Mouse (Mus musculus) limb, embryonic 14.5 days (tissue): Measurements from ENCODE around the gene Cyren. TPM values are rescaled to one million over a fixed set of nuclear protein-coding genes. Genes with fewer than 3 reads are reported as not detected.

ENCODE experiments used
- ATAC-seq: fragments of 200-750 bp; cut with Nextera tagmentation; 2 replicates; pipeline ENCODE4 v1.8.0; 2017; ENCODE audit warnings: low read depth, moderate number of reproducible peaks, moderate TSS enrichment; ENCODE audit not compliant: low FRiP score
- DNase-seq: peaks from one replicate; pipeline ENCODE4 v3.0.0-alpha.2; 2015; ENCODE audit warnings: low spot score
- H3K27ac ChIP-seq: fragments of 300-500 bp; sonication (generic); replicated peaks from 2 replicates; pipeline ENCODE4 v1.5.1; 2014; ENCODE audit warnings: low read depth, mild to moderate bottlenecking, low read length, moderate library complexity, mixed read lengths
- H3K27me3 ChIP-seq: fragments of 300-500 bp; sonication (generic); 2 replicates; pipeline ENCODE4 v1.6.1; 2014; ENCODE audit warnings: low read length, mixed read lengths; ENCODE audit not compliant: control insufficient read depth, insufficient read depth
- H3K36me3 ChIP-seq: fragments of 300-500 bp; sonication (generic); 2 replicates; pipeline ENCODE4 v1.6.1; 2014; ENCODE audit warnings: mild to moderate bottlenecking, low read length, moderate library complexity, mixed read lengths; ENCODE audit not compliant: control insufficient read depth, insufficient read depth
- H3K4me1 ChIP-seq: fragments of 300-500 bp; sonication (generic); 2 replicates; pipeline ENCODE4 v1.6.1; 2014; ENCODE audit warnings: antibody characterized with exemption, low read length, mixed read lengths; ENCODE audit not compliant: control insufficient read depth, insufficient read depth
- H3K4me2 ChIP-seq: fragments of 300-500 bp; sonication (generic); replicated peaks from 2 replicates; pipeline ENCODE4 v1.6.1; 2014; ENCODE audit warnings: low read depth, mild to moderate bottlenecking, low read length, moderate library complexity; ENCODE audit not compliant: severe bottlenecking
- H3K4me3 ChIP-seq: fragments of 300-500 bp; sonication (generic); replicated peaks from 2 replicates; pipeline ENCODE4 v1.5.1; 2014; ENCODE audit warnings: low read length
- H3K9ac ChIP-seq: fragments of 300-500 bp; sonication (generic); 2 replicates; pipeline ENCODE4 v1.6.1; 2014; ENCODE audit warnings: mild to moderate bottlenecking, low read depth, low read length, moderate library complexity; ENCODE audit not compliant: severe bottlenecking
- H3K9me3 ChIP-seq: fragments of 300-500 bp; sonication (generic); 2 replicates; pipeline ENCODE4 v1.6.1; 2016; ENCODE audit warnings: low read length; ENCODE audit not compliant: control insufficient read depth
- POLR2A ChIP-seq: fragments of 200-500 bp; IDR thresholded peaks from 2 replicates; pipeline ENCODE4 v1.8.0; 2012; ENCODE audit warnings: inconsistent platforms, mild to moderate bottlenecking, moderate library complexity, borderline replicate concordance; ENCODE audit not compliant: insufficient read depth, insufficient read length; ENCODE audit errors: extremely low read depth
- WGBS: fragments of 180-500 bp; shearing (Covaris S2); extraction: QIAGEN DNeasy Blood & Tissue Kit; methylation state at CpG from one replicate; pipeline ENCODE4 v1.1.7; 2014; 5-methylcytosine and 5-hydroxymethylcytosine counted together
- polyA plus RNA-seq, 2 experiments: library from polyadenylated mRNA; depleted of rRNA in 1 of 2; stranded (reverse) in 1 of 2; unstranded in 1 of 2; fragments of >200 nt; fragmentation: Nextera tagmentation in 1 of 2; extraction: Ambion mirVana in 1 of 2; gene quantifications; 2 replicates each; pipeline versions ENCODE4 v1.2.1 to v1.2.3; 2012 to 2014

The Cyren gene
- polyA plus RNA-seq, 2 experiments, result 12.4 to 24.2 TPM

- ATAC-seq, result no peak
- no peak overlapping the region for H3K27ac ChIP-seq
Observed at GRCm38 (mm10) chr6:34909631-34910345, 31.9 kb upstream of the Cyren start.

GRCm38 (mm10) chr6:34907696-34908260 is 29.9 kb upstream of the Cyren start:
- Histone ChIP-seq H3K9me3 (no peaks in the 10 kb centered on the region), H3K27ac (no peak overlapping the region), H3K9ac (no peak overlapping the region), H3K36me3 (peaks cover 47% of the 10 kb centered on the region), H3K4me3 (no peak overlapping the region), H3K27me3 (no peaks in the 10 kb centered on the region), H3K4me2 (no peak overlapping the region), H3K4me1 (peaks cover 5% of the 10 kb centered on the region)
- ATAC-seq (no peak), DNase-seq (no peak)
- TF ChIP-seq POLR2A, result no peak
- WGBS, result 87% methylated on average over 18 of the region's 18 CpGs

More at GRCm38 (mm10) chr6:34909631-34910345, 31.9 kb upstream of the Cyren start:
- H3K27me3 ChIP-seq, result no peaks in the 10 kb centered on the region
- 46% methylated on average over 8 of the region's 8 CpGs for WGBS
- no peak for DNase-seq
- H3K9me3 ChIP-seq, result no peaks in the 10 kb centered on the region
- peaks cover 32% of the 10 kb centered on the region for H3K36me3 ChIP-seq
- no peak for TF ChIP-seq POLR2A
- peak overlapping the region; percentile 74 for H3K4me3 ChIP-seq
- H3K9ac ChIP-seq, result peak overlapping the region; percentile 66
- peaks cover 5% of the 10 kb centered on the region for H3K4me1 ChIP-seq
- H3K4me2 ChIP-seq, result peak overlapping the region; percentile 67

GRCm38 (mm10) chr6:34907121-34907614 is 29.3 kb upstream of the Cyren start:
- Histone ChIP-seq H3K9ac (no peak overlapping the region), H3K4me1 (peaks cover 5% of the 10 kb centered on the region), H3K36me3 (peaks cover 52% of the 10 kb centered on the region), H3K27me3 (no peaks in the 10 kb centered on the region), H3K4me3 (no peak overlapping the region), H3K9me3 (no peaks in the 10 kb centered on the region), H3K27ac (no peak overlapping the region), H3K4me2 (no peak overlapping the region)
- ATAC-seq, result no peak
- TF ChIP-seq POLR2A, result no peak
- DNase-seq, result no peak
- WGBS, result 69% methylated on average over 2 of the region's 2 CpGs

- H3K4me3 ChIP-seq, result no peak overlapping the region
- no peak for DNase-seq
- peaks cover 56% of the 10 kb centered on the region for H3K36me3 ChIP-seq
- H3K4me1 ChIP-seq, result peaks cover 5% of the 10 kb centered on the region
- H3K9ac ChIP-seq, result no peak overlapping the region
- H3K27ac ChIP-seq, result no peak overlapping the region
- no peak for TF ChIP-seq POLR2A
- ATAC-seq, result no peak
- 81% methylated on average over 4 of the region's 4 CpGs for WGBS
- H3K9me3 ChIP-seq, result no peaks in the 10 kb centered on the region
- H3K4me2 ChIP-seq, result no peak overlapping the region
- H3K27me3 ChIP-seq, result no peaks in the 10 kb centered on the region
Observed at GRCm38 (mm10) chr6:34906661-34907060, 28.8 kb upstream of the Cyren start.

GRCm38 (mm10) chr6:34906125-34906524 is 28.3 kb upstream of the Cyren start:
- H3K4me3 ChIP-seq, result no peak overlapping the region
- H3K4me2 ChIP-seq, result no peak overlapping the region
- peaks cover 5% of the 10 kb centered on the region for H3K4me1 ChIP-seq
- no peak for ATAC-seq
- TF ChIP-seq POLR2A, result no peak
- H3K9ac ChIP-seq, result no peak overlapping the region
- peaks cover 58% of the 10 kb centered on the region for H3K36me3 ChIP-seq
- no peaks in the 10 kb centered on the region for H3K27me3 ChIP-seq
- H3K27ac ChIP-seq, result no peak overlapping the region
- DNase-seq, result no peak
- 82% methylated on average over 2 of the region's 2 CpGs for WGBS
- no peaks in the 10 kb centered on the region for H3K9me3 ChIP-seq
